Mouse (Mus musculus): ENCODE data around the gene Rab26. TPM values are rescaled to one million over a fixed set of nuclear protein-coding genes. Genes with fewer than 3 reads are reported as not detected.
A peak's percentile ranks its signal among the peaks of the same experiment; 100 is the strongest.

Rab26 gene
- polyA plus RNA-seq, 1 experiment from 2014 or later: 4.2 TPM

DNA sequence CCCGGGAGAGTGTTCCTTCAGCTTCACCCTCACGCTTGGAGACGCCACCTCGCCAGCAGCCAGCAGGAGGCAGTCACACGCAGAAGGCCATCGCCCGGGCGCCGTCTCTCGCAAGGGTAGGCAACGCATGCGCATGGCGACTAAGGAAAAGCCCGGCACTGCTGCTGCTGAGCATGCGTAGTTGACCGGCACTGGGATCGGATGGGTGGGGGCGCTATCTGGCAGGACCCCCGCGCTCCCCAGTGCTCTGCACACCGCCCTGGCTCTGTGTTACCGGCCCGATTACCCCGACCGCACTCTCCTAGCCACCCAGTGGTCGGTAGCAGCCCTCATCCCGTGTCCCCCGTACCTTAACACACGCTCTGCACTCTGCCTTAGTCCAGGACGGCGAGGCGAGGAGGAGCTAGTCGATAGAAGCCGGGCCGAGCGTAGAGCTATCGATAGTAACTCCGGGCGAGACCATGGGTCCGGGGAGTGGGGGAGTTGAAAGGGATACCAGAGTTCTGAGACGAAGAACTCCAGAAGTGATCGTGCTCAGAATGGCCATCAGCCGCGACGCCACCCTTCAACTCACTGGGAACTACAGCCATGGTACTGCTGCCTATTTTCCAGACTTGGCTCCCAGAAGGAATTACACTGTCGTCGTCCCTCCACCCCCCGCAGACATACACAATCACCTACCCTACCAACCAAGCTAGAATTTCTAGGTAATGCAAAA is 55.2 kb downstream of the Rab26 start, which contains the start of gene Mlst8:
Gene Mlst8 (minus strand): TSS at position 416 of the 718 bp plus-strand sequence.
- under 1% methylated on average over 48 of the region's 48 CpGs for WGBS
- ATAC-seq (ENCODE audit: low FRiP score): peak; percentile 92
- Histone ChIP-seq H3K4me1 (replicated peaks; ENCODE audit: control insufficient read depth, insufficient read depth, low read length) (no peaks in the 10 kb centered on the region; the same call in 1 of the 2 replicates), H3K9ac (peak within 1 kb of the TSS; percentile 80), H3K27ac (peak within 1 kb of the TSS; percentile 94), H3K27me3 (ENCODE audit: control insufficient read depth, insufficient read depth, low read length) (no peaks in the 10 kb centered on the region), H3K4me2 (replicated peaks) (peak within 1 kb of the TSS; percentile 65), H3K4me3 (replicated peaks; ENCODE audit: low read length) (peak within 1 kb of the TSS; percentile 76), H3K9me3 (ENCODE audit: control insufficient read depth, low read length) (no peaks in the 10 kb centered on the region), H3K36me3 (replicated peaks; ENCODE audit: control insufficient read depth, insufficient read depth) (peaks cover 34% of the 10 kb centered on the region)
- peak; percentile 95 for DNase-seq (ENCODE audit: low spot score)

DNA sequence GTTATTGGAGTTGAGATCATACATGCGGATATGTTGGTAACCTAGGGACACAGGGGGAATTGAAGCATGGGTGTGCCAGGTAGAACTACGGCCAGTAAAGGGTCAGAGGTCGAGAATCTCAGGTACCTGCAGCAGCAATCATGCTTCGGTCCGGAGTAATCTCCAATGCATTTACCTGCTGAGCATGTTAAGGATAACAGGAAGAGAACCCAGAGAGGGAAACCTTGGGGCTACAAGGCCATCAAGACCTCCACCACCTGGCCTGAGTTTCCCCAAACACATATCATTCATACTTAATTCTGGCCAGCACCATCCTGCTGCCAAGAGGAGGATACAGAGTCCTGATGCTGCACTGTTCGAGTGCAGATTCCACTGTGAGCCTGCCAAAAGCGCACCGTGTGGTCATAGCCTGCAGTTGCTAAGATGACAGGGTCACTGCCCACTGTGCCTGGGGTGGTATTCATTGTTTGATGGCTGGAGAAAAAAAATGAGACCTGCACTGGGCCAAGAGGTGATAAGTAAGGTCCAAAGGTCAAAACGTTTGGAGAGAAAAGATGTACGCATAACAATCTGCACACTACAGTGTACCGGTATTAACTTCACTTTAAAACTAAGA is 55.9 kb downstream of the Rab26 start:
- peak overlapping the region; percentile 76 for H3K4me3 ChIP-seq (replicated peaks; ENCODE audit: low read length)
- 0 out of 2 replicates have a peak, but pooled peaks have one; percentile 12 for ATAC-seq (ENCODE audit: low FRiP score)
- no peaks in the 10 kb centered on the region for H3K9me3 ChIP-seq (ENCODE audit: control insufficient read depth, low read length)
- H3K4me2 ChIP-seq (replicated peaks): peak overlapping the region; percentile 65
- DNase-seq (ENCODE audit: low spot score): no peak
- H3K27me3 ChIP-seq (ENCODE audit: control insufficient read depth, insufficient read depth, low read length): no peaks in the 10 kb centered on the region
- WGBS: 54% methylated on average over 11 of the region's 11 CpGs
- H3K36me3 ChIP-seq (replicated peaks; ENCODE audit: control insufficient read depth, insufficient read depth): peaks cover 42% of the 10 kb centered on the region
- H3K27ac ChIP-seq: no peak overlapping the region
- peak overlapping the region; percentile 80 for H3K9ac ChIP-seq
- no peaks in the 10 kb centered on the region; the same call in 1 of the 2 replicates for H3K4me1 ChIP-seq (replicated peaks; ENCODE audit: control insufficient read depth, insufficient read depth, low read length)

Other genes with a start within 250 kb of the Rab26 start
- 0.63 and 1.1 TPM in 2 replicates for gene Abca17, start 183.1 kb downstream of the Rab26 start, polyA plus RNA-seq (2014; fragmentation: Nextera tagmentation; extraction: Ambion mirVana)
- gene Abca3, start 182.3 kb downstream of the Rab26 start, polyA plus RNA-seq (2014; fragmentation: Nextera tagmentation; extraction: Ambion mirVana): 32.8 and 34.8 TPM in 2 replicates
- 278 and 280 TPM in 2 replicates for gene Rnps1, start 119.6 kb downstream of the Rab26 start, polyA plus RNA-seq (2014; fragmentation: Nextera tagmentation; extraction: Ambion mirVana)
- gene Eci1, start 107.6 kb downstream of the Rab26 start, polyA plus RNA-seq (2014; fragmentation: Nextera tagmentation; extraction: Ambion mirVana): 36.2 and 46.0 TPM in 2 replicates
- gene Dnase1l2, start 91.1 kb downstream of the Rab26 start, polyA plus RNA-seq (2014; fragmentation: Nextera tagmentation; extraction: Ambion mirVana): 3.6 and 6.0 TPM in 2 replicates
- 20.6 and 25.8 TPM in 2 replicates for gene E4f1, start 63.9 kb downstream of the Rab26 start, polyA plus RNA-seq (2014; fragmentation: Nextera tagmentation; extraction: Ambion mirVana)
- gene Pgp, start 63.8 kb downstream of the Rab26 start, polyA plus RNA-seq (2014; fragmentation: Nextera tagmentation; extraction: Ambion mirVana): 71.2 and 73.5 TPM in 2 replicates
- gene Bricd5, start 60.3 kb downstream of the Rab26 start, polyA plus RNA-seq (2014; fragmentation: Nextera tagmentation; extraction: Ambion mirVana): 0.75 TPM in 1 of 2 replicates, not detected in the other
- 30.2 and 31.1 TPM in 2 replicates for gene Mlst8, start 55.1 kb downstream of the Rab26 start, polyA plus RNA-seq (2014; fragmentation: Nextera tagmentation; extraction: Ambion mirVana)
- 45.7 and 46.8 TPM in 2 replicates for gene Caskin1, start 45.6 kb downstream of the Rab26 start, polyA plus RNA-seq (2014; fragmentation: Nextera tagmentation; extraction: Ambion mirVana)
- gene Traf7, start 6.3 kb downstream of the Rab26 start, polyA plus RNA-seq (2014; fragmentation: Nextera tagmentation; extraction: Ambion mirVana): 75.0 and 82.8 TPM in 2 replicates
- gene Pkd1, start 15.6 kb upstream of the Rab26 start, polyA plus RNA-seq (2014; fragmentation: Nextera tagmentation; extraction: Ambion mirVana): 28.4 and 30.4 TPM in 2 replicates
- 74.7 and 76.7 TPM in 2 replicates for gene Tsc2, start 98.4 kb upstream of the Rab26 start, polyA plus RNA-seq (2014; fragmentation: Nextera tagmentation; extraction: Ambion mirVana)
- gene Nthl1, start 98.5 kb upstream of the Rab26 start, polyA plus RNA-seq (2014; fragmentation: Nextera tagmentation; extraction: Ambion mirVana): 7.8 and 8.2 TPM in 2 replicates
- gene Slc9a3r2, start 116.1 kb upstream of the Rab26 start, polyA plus RNA-seq (2014; fragmentation: Nextera tagmentation; extraction: Ambion mirVana): 53.5 and 56.9 TPM in 2 replicates
- 0.83 TPM in 1 of 2 replicates, not detected in the other for gene Npw, start 124.2 kb upstream of the Rab26 start, polyA plus RNA-seq (2014; fragmentation: Nextera tagmentation; extraction: Ambion mirVana)
- gene Zfp598, start 135.5 kb upstream of the Rab26 start, polyA plus RNA-seq (2014; fragmentation: Nextera tagmentation; extraction: Ambion mirVana): 22.8 and 25.6 TPM in 2 replicates
- gene Syngr3, start 155.7 kb upstream of the Rab26 start, polyA plus RNA-seq (2014; fragmentation: Nextera tagmentation; extraction: Ambion mirVana): 178 and 220 TPM in 2 replicates
- gene Gfer, start 161.9 kb upstream of the Rab26 start, polyA plus RNA-seq (2014; fragmentation: Nextera tagmentation; extraction: Ambion mirVana): 35.2 and 43.4 TPM in 2 replicates
- gene Noxo1, start 162.0 kb upstream of the Rab26 start, polyA plus RNA-seq (2014; fragmentation: Nextera tagmentation; extraction: Ambion mirVana): 1.9 and 2.4 TPM in 2 replicates
- gene Tbl3, start 173.4 kb upstream of the Rab26 start, polyA plus RNA-seq (2014; fragmentation: Nextera tagmentation; extraction: Ambion mirVana): 58.3 and 64.3 TPM in 2 replicates
- not detected in 2 replicates for gene Rnf151, start 183.9 kb upstream of the Rab26 start, polyA plus RNA-seq (2014; fragmentation: Nextera tagmentation; extraction: Ambion mirVana)
- 800 and 838 TPM in 2 replicates for gene Rps2, start 183.9 kb upstream of the Rab26 start, polyA plus RNA-seq (2014; fragmentation: Nextera tagmentation; extraction: Ambion mirVana)
- 308 and 347 TPM in 2 replicates for gene Ndufb10, start 190.3 kb upstream of the Rab26 start, polyA plus RNA-seq (2014; fragmentation: Nextera tagmentation; extraction: Ambion mirVana)
- gene Rpl3l, start 193.6 kb upstream of the Rab26 start, polyA plus RNA-seq (2014; fragmentation: Nextera tagmentation; extraction: Ambion mirVana): 0.25 TPM in 1 of 2 replicates, not detected in the other
- gene Msrb1, start 202.4 kb upstream of the Rab26 start, polyA plus RNA-seq (2014; fragmentation: Nextera tagmentation; extraction: Ambion mirVana): 20.5 and 22.4 TPM in 2 replicates
- gene Hs3st6, start 218.8 kb upstream of the Rab26 start, polyA plus RNA-seq (2014; fragmentation: Nextera tagmentation; extraction: Ambion mirVana): 0.36 TPM in 1 of 2 replicates, not detected in the other

All from hindbrain, embryonic 14.5 days (tissue).